Mouse (Mus musculus) heart, postnatal 10 days (tissue): ENCODE measurements around the gene Olfr235. TPM values are rescaled to one million over a fixed set of nuclear protein-coding genes. Genes with fewer than 3 reads are reported as not detected.
"Not testable (repeated sequence)": the region's sequence is repeated elsewhere in the genome, so short reads cannot be mapped to it uniquely, and the experiment has no call there.

ENCODE experiments used
- DNase-seq, 2 experiments: peaks; one replicate each; pipeline ENCODE4 v3.0.0; 2021
- intact Hi-C: fragments of 180-260 bp; cut with DNase I; formaldehyde crosslinking; loops from one replicate; pipeline ENCODE4 v1.15.1; 2025
- total RNA-seq, 2 experiments: library from RNA; stranded (reverse); gene quantifications; 2 replicates each; pipeline ENCODE4 v1.2.3; 2021

Gene Olfr235
- not detected for total RNA-seq

- no peak for DNase-seq
- intact Hi-C loops: no loop called here
Measured at GRCm38 (mm10) chr19:12260732-12261131, at the start of gene Olfr235. Olfr235 (plus strand) TSS chr19:12261032.

GRCm38 (mm10) chr19:12232496-12232895 is 28.3 kb upstream of the Olfr235 start, which contains the start of gene Olfr1432:
Olfr1432 (minus strand) TSS chr19:12232596.
- DNase-seq: not testable (repeated sequence)
- intact Hi-C loops: loop anchor here (10.0 kb wide), 1 partner anchor 58 kb away; the partner anchor contains the start of gene Olfr1555-ps1

GRCm38 (mm10) chr19:12241559-12241958 is 19.3 kb upstream of the Olfr235 start, which contains the start of gene Olfr262:
Olfr262 (minus strand) TSS chr19:12241659.
- DNase-seq: no peak
- intact Hi-C loops: no loop called here

- intact Hi-C loops: no loop called here
Measured at GRCm38 (mm10) chr19:12279554-12279953, 18.7 kb downstream of the Olfr235 start, which contains the start of gene Olfr1434. Olfr1434 (plus strand) TSS chr19:12279854.

GRCm38 (mm10) chr19:12292979-12293378 is 32.1 kb downstream of the Olfr235 start:
- DNase-seq: no peak
- intact Hi-C loops: no loop called here

More at GRCm38 (mm10) chr19:12279554-12279953, 18.7 kb downstream of the Olfr235 start, which contains the start of gene Olfr1434:
- no peak for DNase-seq

- DNase-seq, intact Hi-C loops: not testable (repeated sequence)
Measured at GRCm38 (mm10) chr19:12299030-12299429, 38.2 kb downstream of the Olfr235 start, which contains the start of gene Olfr1436. Olfr1436 (minus strand) TSS chr19:12299130.

Other genes with a start within 250 kb of the Olfr235 start
- gene Olfr1423, start 219.7 kb upstream of the Olfr235 start, total RNA-seq: not detected
- gene Olfr1424, start 198.3 kb upstream of the Olfr235 start, total RNA-seq: not detected
- gene Olfr1425, start 183.3 kb upstream of the Olfr235 start, total RNA-seq: not detected
- gene Olfr1426, start 169.0 kb upstream of the Olfr235 start, total RNA-seq: not detected
- gene Olfr1427, start 157.7 kb upstream of the Olfr235 start, total RNA-seq: not detected
- gene Olfr1428, start 145.1 kb upstream of the Olfr235 start, total RNA-seq: not detected
- not detected for gene Olfr76, start 137.8 kb upstream of the Olfr235 start, total RNA-seq
- gene Olfr1555-ps1, start 90.9 kb upstream of the Olfr235 start, total RNA-seq: not detected
- gene Olfr1431, start 60.4 kb upstream of the Olfr235 start, total RNA-seq: not detected
- not detected for gene Olfr1432, start 28.4 kb upstream of the Olfr235 start, total RNA-seq
- not detected for gene Olfr262, start 19.4 kb upstream of the Olfr235 start, total RNA-seq
- not detected for gene Olfr1434, start 18.8 kb downstream of the Olfr235 start, total RNA-seq
- gene Olfr1436, start 38.1 kb downstream of the Olfr235 start, total RNA-seq: not detected
- gene Olfr1437, start 64.1 kb downstream of the Olfr235 start, total RNA-seq: not detected
- gene Olfr1438-ps1, start 74.9 kb downstream of the Olfr235 start, total RNA-seq: not detected
- not detected for gene Olfr1440, start 126.2 kb downstream of the Olfr235 start, total RNA-seq
- gene Olfr1441, start 156.4 kb downstream of the Olfr235 start, total RNA-seq: not detected
- gene Pfpl, start 166.9 kb downstream of the Olfr235 start, total RNA-seq: not detected
- gene Mpeg1, start 199.7 kb downstream of the Olfr235 start, total RNA-seq: 1 to 10 TPM; 4.8 to 5.3 TPM
- 10 to 100 TPM in 1 of 2 experiments, 1 to 10 TPM in 1; 9.6 to 10.7 TPM for gene Dtx4, start 240.4 kb downstream of the Olfr235 start, total RNA-seq